In genomic region chr5:129186260-129186659, GRCm38 (mm10) we compare ENCODE assay signal across 9 mouse cellular contexts.
DNase-seq lines count a peak whose midpoint lies in the region; ATAC-seq and TF ChIP-seq lines count a peak whose summit lies in the region.
"Had no signal": no experiment of that assay in that cellular context is flagged by ENCODE, and none has a peak within 500 bp of the region (broad histone marks: within the 10 kb centered on the region; RNA-seq: fewer than 3 reads in every experiment).

No protein-coding gene starts in this region.

- DNase-seq in cerebellum, adult 18-20 months = peak; percentile 53 to 60
- peak; percentile 65 for DNase-seq in liver
- peak; percentile 21 for DNase-seq in cerebellum, adult 9-11 months
- peak; percentile 13 for DNase-seq in limb, embryonic 14.5 days (ENCODE audit: low spot score)
- DNase-seq in thymus, postnatal 36 days = peak; percentile 28 to 42

- no peaks in the 10 kb centered on the region for H3K36me3 ChIP-seq in liver, embryonic 12.5 days
- no peaks in the 10 kb centered on the region for H3K36me3 ChIP-seq in limb, embryonic 14.5 days (ENCODE audit: control insufficient read depth, insufficient read depth, low read length)
- H3K36me3 ChIP-seq: lung, embryonic 15.5 days had no signal

- no peak overlapping the region for H3K4me2 ChIP-seq in liver, embryonic 12.5 days
- no peak overlapping the region for H3K4me2 ChIP-seq in limb, embryonic 14.5 days (replicated peaks; ENCODE audit: low read depth, low read length, severe bottlenecking)
- H3K4me2 ChIP-seq: lung, embryonic 15.5 days had no signal

- no peak overlapping the region for H3K27ac ChIP-seq in liver, embryonic 12.5 days
- H3K27ac ChIP-seq in limb, embryonic 14.5 days (replicated peaks; ENCODE audit: low read depth, low read length) = no peak overlapping the region
- H3K27ac ChIP-seq: lung, embryonic 15.5 days had no signal

- TF ChIP-seq POLR2A in limb, embryonic 14.5 days (IDR thresholded peaks at IDR 0.05; ENCODE audit: borderline replicate concordance, extremely low read depth, insufficient read depth, insufficient read length) = no peak

- no peak overlapping the region for H3K9ac ChIP-seq in liver, embryonic 12.5 days
- no peak overlapping the region for H3K9ac ChIP-seq in limb, embryonic 14.5 days (ENCODE audit: low read depth, low read length, severe bottlenecking)
- H3K9ac ChIP-seq: lung, embryonic 15.5 days had no signal

- no peak overlapping the region for H3K4me3 ChIP-seq in liver, embryonic 12.5 days
- H3K4me3 ChIP-seq in limb, embryonic 14.5 days (replicated peaks; ENCODE audit: low read length) = no peak overlapping the region
- H3K4me3 ChIP-seq: lung, embryonic 15.5 days had no signal

- no peak for ATAC-seq in cerebellum, adult (ENCODE audit: insufficient number of reproducible peaks, low FRiP score, low TSS enrichment)
- ATAC-seq in liver, embryonic 12.5 days = no peak
- no peak for ATAC-seq in limb, embryonic 14.5 days (ENCODE audit: low FRiP score, low read depth)
- ATAC-seq in megakaryocyte, adult 5-6 weeks (ENCODE audit: poor library complexity, severe bottlenecking) = no peak

- no peaks in the 10 kb centered on the region for H3K9me3 ChIP-seq in liver, embryonic 12.5 days (replicated peaks)
- no peaks in the 10 kb centered on the region for H3K9me3 ChIP-seq in limb, embryonic 14.5 days (ENCODE audit: control insufficient read depth, low read length)
- H3K9me3 ChIP-seq: lung, embryonic 15.5 days had no signal

- H3K27me3 ChIP-seq in liver, embryonic 12.5 days (replicated peaks) = no peaks in the 10 kb centered on the region; the same call in 1 of the 2 replicates
- H3K27me3 ChIP-seq in limb, embryonic 14.5 days (ENCODE audit: control insufficient read depth, insufficient read depth, low read length) = no peaks in the 10 kb centered on the region
- H3K27me3 ChIP-seq: lung, embryonic 15.5 days had no signal

- H3K4me1 ChIP-seq in liver, embryonic 12.5 days = peaks cover 15% of the 10 kb centered on the region
- H3K4me1 ChIP-seq in limb, embryonic 14.5 days (ENCODE audit: control insufficient read depth, insufficient read depth, low read length) = no peaks in the 10 kb centered on the region
- H3K4me1 ChIP-seq: lung, embryonic 15.5 days had no signal

- WGBS in liver, embryonic 12.5 days (ENCODE audit: insufficient replicate concordance) = 2% methylated on average over 2 of the region's 2 CpGs
- 13% methylated on average over 2 of the region's 2 CpGs for WGBS in limb, embryonic 14.5 days

Comparison
In these comparisons a context has a peak if more than half of its experiments do, and no peak if none do; other contexts are left out.
1. DNase-seq: peak in every context shown above with its lines; median percentile 65 in liver; 56 in cerebellum, adult 18-20 months; 35 in thymus, postnatal 36 days; 21 in cerebellum, adult 9-11 months; 13 in limb, embryonic 14.5 days.